Mouse (Mus musculus): ENCODE results near the gene Lrpap1.

- TF ChIP-seq CTCF (conservative IDR thresholded peaks at IDR 0.05; ENCODE audit: low read length), result no peak
- TF ChIP-seq POU5F1 (IDR thresholded peaks at IDR 0.05; ENCODE audit: borderline replicate concordance, low read length), result no peak
These were observed 37.3 kb upstream of the Lrpap1 start for GRCm38 (mm10) chr5:35142910-35143309.
